Mouse (Mus musculus) midbrain, postnatal 0 days (tissue): ENCODE measurements at regions not wholly inside any gene's neighbourhood (a gene's known extent, or its start where the extent isn't known, plus 50 kb on each side); places are given as distances from the start of the nearest gene placed in this dataset.
A peak's percentile ranks its signal among the peaks of the same experiment; 100 is the strongest.

Experiments used
- ATAC-seq: fragments of 200-750 bp; cut with Nextera tagmentation; 2 replicates; pipeline ENCODE4 v1.8.0; 2017; ENCODE audit warnings: moderate number of reproducible peaks, mild to moderate bottlenecking, moderate TSS enrichment, moderate library complexity; ENCODE audit not compliant: low FRiP score
- DNase-seq: peaks from one replicate; pipeline ENCODE4 v3.0.0-alpha.2; 2015; ENCODE audit warnings: low spot score
- H3K27ac ChIP-seq: fragments of 300-500 bp; sonication (generic); 2 replicates; pipeline ENCODE4 v1.5.1; 2014; ENCODE audit warnings: low read depth, mild to moderate bottlenecking, low read length, mixed read lengths
- H3K27me3 ChIP-seq: fragments of 300-500 bp; sonication (generic); 2 replicates; pipeline ENCODE4 v1.6.1; 2014; ENCODE audit warnings: low read length, control low read depth, mixed read lengths; ENCODE audit not compliant: insufficient read depth
- H3K36me3 ChIP-seq: fragments of 300-500 bp; sonication (generic); 2 replicates; pipeline ENCODE4 v1.6.1; 2014; ENCODE audit warnings: low read length, control low read depth, mixed read lengths; ENCODE audit not compliant: insufficient read depth
- H3K4me1 ChIP-seq: fragments of 300-500 bp; sonication (generic); 2 replicates; pipeline ENCODE4 v1.6.1; 2014; ENCODE audit warnings: mild to moderate bottlenecking, control low read depth, antibody characterized with exemption, low read length, mixed read lengths; ENCODE audit not compliant: insufficient read depth
- H3K4me2 ChIP-seq: fragments of 300-500 bp; sonication (generic); 2 replicates; pipeline ENCODE4 v1.6.1; 2014; ENCODE audit warnings: low read depth, mild to moderate bottlenecking, low read length, mixed read lengths; ENCODE audit not compliant: poor library complexity, severe bottlenecking
- H3K4me3 ChIP-seq: fragments of 300-500 bp; sonication (generic); 2 replicates; pipeline ENCODE4 v1.5.1; 2014; ENCODE audit warnings: low read depth, mild to moderate bottlenecking, low read length, moderate library complexity
- H3K9ac ChIP-seq: fragments of 300-500 bp; sonication (generic); replicated peaks from 2 replicates; pipeline ENCODE4 v1.6.1; 2014; ENCODE audit warnings: mild to moderate bottlenecking, low read length, moderate library complexity, mixed read lengths; ENCODE audit not compliant: poor library complexity, severe bottlenecking
- H3K9me3 ChIP-seq: fragments of 300-500 bp; sonication (generic); 2 replicates; pipeline ENCODE4 v1.6.1; 2016; ENCODE audit warnings: low read length, control low read depth
- CTCF ChIP-seq: IDR thresholded peaks from 2 replicates; pipeline ENCODE4 v1.5.1; 2016; ENCODE audit warnings: antibody characterized with exemption, mild to moderate bottlenecking
- WGBS: fragments of 180-500 bp; shearing (Covaris S2); extraction: QIAGEN DNeasy Blood & Tissue Kit; methylation state at CpG from one replicate; pipeline ENCODE4 v1.1.7; 2014; 5-methylcytosine and 5-hydroxymethylcytosine counted together

GRCm38 (mm10) chr8:116452806-116453205 is 52.0 kb upstream of the Dynlrb2 start:
- no peaks in the 10 kb centered on the region for H3K36me3 ChIP-seq
- no peaks in the 10 kb centered on the region for H3K9me3 ChIP-seq
- no peak overlapping the region for H3K9ac ChIP-seq
- ATAC-seq = no peak
- 84% methylated on average over 3 of the region's 3 CpGs for WGBS
- DNase-seq = no peak
- H3K27me3 ChIP-seq = no peaks in the 10 kb centered on the region
- H3K4me3 ChIP-seq = no peak overlapping the region
- no peak overlapping the region for H3K4me2 ChIP-seq
- no peak for TF ChIP-seq CTCF
- H3K27ac ChIP-seq = no peak overlapping the region
- no peaks in the 10 kb centered on the region for H3K4me1 ChIP-seq

- no peaks in the 10 kb centered on the region for H3K27me3 ChIP-seq
- no peak for TF ChIP-seq CTCF
- H3K4me2 ChIP-seq = no peak overlapping the region
- no peaks in the 10 kb centered on the region for H3K4me1 ChIP-seq
- DNase-seq (peak; percentile 33), ATAC-seq (no peak)
- no peak overlapping the region for H3K9ac ChIP-seq
- no peak overlapping the region for H3K4me3 ChIP-seq
- WGBS = 56% methylated on average over 3 of the region's 3 CpGs
- H3K36me3 ChIP-seq = no peaks in the 10 kb centered on the region
- H3K9me3 ChIP-seq = no peaks in the 10 kb centered on the region
- H3K27ac ChIP-seq = no peak overlapping the region
These were observed 53.4 kb upstream of the Dynlrb2 start for GRCm38 (mm10) chr8:116451397-116451796.

GRCm38 (mm10) chr8:116447452-116447851 is 57.3 kb upstream of the Dynlrb2 start:
- ATAC-seq (no peak), DNase-seq (no peak)
- no peak overlapping the region for H3K4me2 ChIP-seq
- no peaks in the 10 kb centered on the region; the same call in 1 of the 2 replicates for H3K9me3 ChIP-seq
- H3K9ac ChIP-seq = no peak overlapping the region
- no peak overlapping the region for H3K27ac ChIP-seq
- no peak for TF ChIP-seq CTCF
- no peaks in the 10 kb centered on the region for H3K27me3 ChIP-seq
- H3K36me3 ChIP-seq = no peaks in the 10 kb centered on the region
- WGBS = 80% methylated on average over 2 of the region's 2 CpGs
- no peak overlapping the region for H3K4me3 ChIP-seq
- H3K4me1 ChIP-seq = no peaks in the 10 kb centered on the region

GRCm38 (mm10) chr8:116442827-116443226 is 61.9 kb upstream of the Dynlrb2 start:
- H3K36me3 ChIP-seq = no peaks in the 10 kb centered on the region
- H3K9me3 ChIP-seq = no peaks in the 10 kb centered on the region; the same call in 1 of the 2 replicates
- no peak for TF ChIP-seq CTCF
- no peaks in the 10 kb centered on the region for H3K4me1 ChIP-seq
- 51% methylated on average over 2 of the region's 2 CpGs for WGBS
- DNase-seq (no peak), ATAC-seq (no peak)
- no peak overlapping the region for H3K27ac ChIP-seq
- no peak overlapping the region for H3K4me2 ChIP-seq
- H3K4me3 ChIP-seq = no peak overlapping the region
- peaks cover 8% of the 10 kb centered on the region; the same call in 1 of the 2 replicates for H3K27me3 ChIP-seq
- H3K9ac ChIP-seq = no peak overlapping the region

- Histone ChIP-seq H3K27ac (no peak overlapping the region), H3K9ac (no peak overlapping the region), H3K9me3 (no peaks in the 10 kb centered on the region), H3K4me2 (no peak overlapping the region), H3K27me3 (peaks cover 8% of the 10 kb centered on the region; the same call in 1 of the 2 replicates), H3K4me1 (no peaks in the 10 kb centered on the region), H3K4me3 (no peak overlapping the region), H3K36me3 (no peaks in the 10 kb centered on the region)
- WGBS = 14% methylated on average over 7 of the region's 7 CpGs
- peak; percentile 96 for TF ChIP-seq CTCF
- DNase-seq (peak; percentile 89), ATAC-seq (no peak)
These were observed 65.9 kb upstream of the Dynlrb2 start for GRCm38 (mm10) chr8:116438895-116439294.

GRCm38 (mm10) chr8:116435268-116435980 is 69.3 kb upstream of the Dynlrb2 start:
- Histone ChIP-seq H3K27me3 (0 out of 2 replicates have a peak, but pooled peaks cover 4% of the 10 kb centered on the region), H3K4me2 (no peak overlapping the region), H3K27ac (no peak overlapping the region), H3K36me3 (no peaks in the 10 kb centered on the region), H3K4me3 (no peak overlapping the region), H3K4me1 (no peaks in the 10 kb centered on the region), H3K9me3 (no peaks in the 10 kb centered on the region), H3K9ac (no peak overlapping the region)
- TF ChIP-seq CTCF = no peak
- WGBS = 43% methylated on average over 15 of the region's 15 CpGs
- ATAC-seq (no peak), DNase-seq (no peak)
